Mouse (Mus musculus) embryonic fibroblast, embryonic 13.5 days (primary cell): ENCODE data around the gene Zbtb37. TPM values are rescaled to one million over a fixed set of nuclear protein-coding genes. Genes with fewer than 3 reads are reported as not detected.

Experiments
- H3K27ac ChIP-seq: 2 replicates; pipeline ENCODE4 v1.5.1; 2012; ENCODE audit warnings: low read length, control low read depth, inconsistent platforms; ENCODE audit not compliant: insufficient read depth
- H3K4me1 ChIP-seq: 2 replicates; pipeline ENCODE4 v1.6.1; 2011; ENCODE audit warnings: low read length; ENCODE audit not compliant: control insufficient read depth, insufficient read depth
- H3K4me3 ChIP-seq: 2 replicates; pipeline ENCODE4 v1.5.1; 2011; ENCODE audit warnings: mild to moderate bottlenecking, control low read depth, low read length; ENCODE audit not compliant: insufficient read depth
- CTCF ChIP-seq: IDR thresholded peaks from 2 replicates; pipeline ENCODE4 v1.5.1; 2011; ENCODE audit warnings: mild to moderate bottlenecking, control low read depth, low read length, moderate library complexity, borderline replicate concordance; ENCODE audit not compliant: insufficient read depth
- POLR2A ChIP-seq: IDR thresholded peaks from 2 replicates; pipeline ENCODE4 v1.6.1; 2011; ENCODE audit warnings: low read depth, mild to moderate bottlenecking, control low read depth, low read length, moderate library complexity
- polyA plus RNA-seq: library from polyadenylated mRNA; stranded (reverse); fragments of >200 nt; gene quantifications from 2 replicates; pipeline ENCODE4 v1.2.4, GENCODE M21; 2011; ENCODE audit warnings: low read depth; ENCODE audit not compliant: missing spikeins, insufficient read length

Gene Zbtb37
- polyA plus RNA-seq: 9.6 and 11.2 TPM in 2 replicates

DNA sequence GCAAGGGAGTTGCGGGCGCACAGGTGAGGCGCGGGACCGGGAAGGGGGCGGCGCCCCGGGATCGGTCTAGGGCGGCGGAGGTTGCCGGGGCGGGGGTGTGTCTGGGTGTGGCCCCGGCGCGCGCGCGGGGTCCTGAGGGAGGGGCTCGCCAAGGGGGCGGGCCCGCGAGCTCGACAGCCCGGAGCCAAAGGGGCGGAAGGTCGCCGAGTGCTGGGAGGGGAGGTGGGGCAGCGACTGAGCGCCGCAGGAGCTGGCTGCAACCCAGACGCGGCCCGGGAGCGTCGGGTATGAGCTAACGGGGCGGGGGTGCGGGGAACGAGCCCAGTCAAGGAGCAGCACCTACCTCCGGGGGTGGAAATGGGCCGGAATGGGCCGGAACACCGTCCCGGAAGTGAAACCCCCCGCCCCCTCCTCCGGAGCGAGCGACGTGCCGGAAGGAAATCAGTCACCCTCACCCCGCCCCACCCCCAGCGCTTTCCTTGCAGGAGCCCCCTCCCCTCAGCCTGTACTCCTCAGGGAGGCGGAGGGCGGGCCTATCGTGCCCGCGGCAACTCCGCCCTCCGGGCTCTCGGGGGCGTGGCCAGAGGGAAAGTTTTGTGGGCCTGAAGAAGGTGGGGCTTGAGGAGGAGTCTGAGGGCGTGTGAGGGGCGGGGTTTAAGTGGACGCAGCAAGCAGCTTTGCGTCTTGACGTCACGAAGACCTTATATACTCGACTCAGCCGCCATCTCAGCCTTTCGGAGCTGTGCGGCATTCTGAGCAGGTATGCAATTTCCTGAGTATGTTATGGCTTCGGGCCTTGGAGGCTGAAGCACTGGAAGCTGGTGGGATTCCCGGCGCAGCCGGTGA lies at the start of gene Zbtb37:
TSS of gene Zbtb37 (minus strand) at position 415 of the 846 bp plus-strand sequence.
- peak within 1 kb of the TSS; percentile 94 for H3K4me3 ChIP-seq
- peak within 1 kb of the TSS; percentile 91 for H3K27ac ChIP-seq
- H3K4me1 ChIP-seq: 0 out of 2 replicates have a peak, but pooled peaks cover 4% of the 10 kb centered on the region
- TF ChIP-seq CTCF (no peak), POLR2A (peak; percentile 100)

- TF ChIP-seq POLR2A (no peak), CTCF (no peak)
- no peak overlapping the region for H3K4me3 ChIP-seq
- H3K27ac ChIP-seq: no peak overlapping the region
- H3K4me1 ChIP-seq: peaks cover 2% of the 10 kb centered on the region; the same call in 1 of the 2 replicates
These were observed 42.6 kb upstream of the Zbtb37 start for GRCm38 (mm10) chr1:161077243-161077642.

DNA sequence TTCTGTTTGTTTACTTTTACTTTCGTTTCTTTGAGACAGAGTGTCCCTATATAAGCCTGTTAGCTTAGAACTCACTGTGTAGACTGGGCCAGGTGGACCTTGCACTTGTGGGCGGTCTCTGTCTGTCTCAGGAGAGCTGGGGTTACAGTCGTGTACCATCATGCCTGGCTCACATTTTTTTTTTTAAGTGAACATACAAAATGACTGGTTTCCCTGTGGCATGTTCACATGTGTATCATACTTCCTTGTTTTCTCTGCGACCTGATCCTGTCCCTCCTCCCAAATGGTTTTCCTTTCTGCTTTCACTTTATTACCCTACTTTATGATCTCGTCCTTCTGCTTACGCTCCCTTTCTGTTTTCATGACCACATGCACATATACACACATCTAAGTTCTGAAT lies 41.6 kb upstream of the Zbtb37 start:
- H3K4me3 ChIP-seq: no peak overlapping the region
- peaks cover 2% of the 10 kb centered on the region; the same call in 1 of the 2 replicates for H3K4me1 ChIP-seq
- TF ChIP-seq POLR2A: no peak
- TF ChIP-seq CTCF: no peak
- no peak overlapping the region for H3K27ac ChIP-seq

- Histone ChIP-seq H3K4me1 (peaks cover 2% of the 10 kb centered on the region; the same call in 1 of the 2 replicates), H3K27ac (peak overlapping the region; percentile 12), H3K4me3 (peak overlapping the region; percentile 96)
These were observed 36.6 kb upstream of the Zbtb37 start for GRCm38 (mm10) chr1:161071272-161071620.

GRCm38 (mm10) chr1:161070352-161071271 lies 36.0 kb upstream of the Zbtb37 start, which contains the start of the genes Dars2 and Cenpl:
Dars2 (minus strand) TSS chr1:161070658.
Cenpl (plus strand) TSS chr1:161070713.
- TF ChIP-seq POLR2A (peak; percentile 59; the same call in 1 of the 2 replicates), CTCF (no peak)
- H3K4me3 ChIP-seq: peak within 1 kb of the TSS; percentile 96
- peak within 1 kb of the TSS; percentile 12 for H3K27ac ChIP-seq

More at GRCm38 (mm10) chr1:161071272-161071620, 36.6 kb upstream of the Zbtb37 start:
- TF ChIP-seq CTCF: no peak
- TF ChIP-seq POLR2A: no peak

GRCm38 (mm10) chr1:161063351-161063750 lies 28.7 kb upstream of the Zbtb37 start:
- TF ChIP-seq POLR2A (no peak), CTCF (no peak)
- Histone ChIP-seq H3K4me1 (no peaks in the 10 kb centered on the region), H3K4me3 (no peak overlapping the region), H3K27ac (no peak overlapping the region)

More at GRCm38 (mm10) chr1:161070352-161071271, 36.0 kb upstream of the Zbtb37 start, which contains the start of the genes Dars2 and Cenpl:
- H3K4me1 ChIP-seq: peaks cover 2% of the 10 kb centered on the region; the same call in 1 of the 2 replicates

DNA sequence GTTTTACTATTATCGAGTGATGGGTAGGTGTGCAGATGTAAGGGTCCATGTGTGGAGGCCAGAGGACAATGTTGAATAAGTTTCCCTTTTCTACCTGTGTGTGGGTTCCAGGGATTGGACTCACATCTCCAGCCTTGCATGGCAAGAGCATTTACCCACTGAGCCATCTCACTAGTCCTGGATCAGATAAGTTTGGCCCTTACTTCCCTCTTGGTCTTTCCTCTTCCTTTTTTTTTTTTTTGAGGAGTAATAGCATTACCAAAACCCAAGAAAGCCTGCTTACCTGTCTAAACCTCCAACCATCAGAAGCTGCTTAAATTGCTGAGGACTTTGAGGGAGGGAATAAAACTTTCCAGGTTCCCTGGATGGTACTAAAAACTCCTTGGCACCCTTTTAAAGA lies 22.5 kb upstream of the Zbtb37 start:
- H3K27ac ChIP-seq: no peak overlapping the region
- no peak overlapping the region for H3K4me3 ChIP-seq
- H3K4me1 ChIP-seq: no peaks in the 10 kb centered on the region
- no peak for TF ChIP-seq CTCF
- TF ChIP-seq POLR2A: no peak

DNA sequence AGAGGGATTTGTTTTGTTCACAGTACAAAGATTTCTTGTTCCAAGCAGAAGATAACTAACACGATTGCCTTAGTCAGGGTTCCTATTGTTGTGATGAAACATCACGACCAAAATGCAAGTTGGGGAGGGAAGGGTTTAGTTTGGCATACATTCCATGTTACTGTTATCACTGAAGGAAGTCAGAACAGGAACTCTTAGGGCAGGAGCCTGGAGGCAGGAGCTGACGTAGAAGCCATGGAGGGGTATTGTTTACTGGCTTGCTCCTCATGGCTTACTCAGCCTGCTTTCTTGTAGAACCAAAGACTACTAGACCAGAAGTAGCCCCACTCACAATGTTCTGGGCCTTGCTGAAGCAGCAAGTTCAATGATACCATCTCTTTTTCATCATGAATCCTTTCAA lies 12.3 kb upstream of the Zbtb37 start:
- Histone ChIP-seq H3K4me3 (no peak overlapping the region), H3K4me1 (no peaks in the 10 kb centered on the region), H3K27ac (no peak overlapping the region)
- TF ChIP-seq POLR2A: no peak

GRCm38 (mm10) chr1:161041261-161042020 lies 6.8 kb upstream of the Zbtb37 start:
- Histone ChIP-seq H3K4me1 (0 out of 2 replicates have a peak, but pooled peaks cover 4% of the 10 kb centered on the region), H3K27ac (no peak overlapping the region), H3K4me3 (no peak overlapping the region)
- TF ChIP-seq POLR2A (no peak), CTCF (no peak)
